Mouse (Mus musculus) kidney, postnatal 0 days (tissue): Measurements from ENCODE around the gene Ntn3. TPM values are rescaled to one million over a fixed set of nuclear protein-coding genes. Genes with fewer than 3 reads are reported as not detected.

ENCODE experiments used
- ATAC-seq: fragments of 200-750 bp; cut with Nextera tagmentation; replicated peaks from 2 replicates; pipeline ENCODE4 v1.8.0; 2017; ENCODE audit warnings: low read depth, moderate number of reproducible peaks, moderate TSS enrichment, moderate library complexity; ENCODE audit not compliant: low FRiP score
- DNase-seq: peaks from one replicate; pipeline ENCODE4 v3.0.0-alpha.2; 2016; ENCODE audit warnings: low spot score
- H3K27ac ChIP-seq: fragments of 300-500 bp; sonication (generic); 2 replicates; pipeline ENCODE4 v1.5.1; 2014; ENCODE audit warnings: mild to moderate bottlenecking
- H3K27me3 ChIP-seq: fragments of 300-500 bp; sonication (generic); 2 replicates; pipeline ENCODE4 v1.6.1; 2014; ENCODE audit warnings: low read length, mixed read lengths; ENCODE audit not compliant: insufficient read depth
- H3K36me3 ChIP-seq: fragments of 300-500 bp; sonication (generic); 2 replicates; pipeline ENCODE4 v1.6.1; 2014; ENCODE audit warnings: low read length, mixed read lengths; ENCODE audit not compliant: insufficient read depth
- H3K4me1 ChIP-seq: fragments of 300-500 bp; sonication (generic); replicated peaks from 2 replicates; pipeline ENCODE4 v1.6.1; 2014; ENCODE audit warnings: antibody characterized with exemption, low read length, mixed read lengths; ENCODE audit not compliant: insufficient read depth
- H3K4me2 ChIP-seq: fragments of 300-500 bp; sonication (generic); 2 replicates; pipeline ENCODE4 v1.6.1; 2014; ENCODE audit warnings: mild to moderate bottlenecking, low read length, moderate library complexity, mixed read lengths
- H3K4me3 ChIP-seq: fragments of 300-500 bp; sonication (generic); replicated peaks from 2 replicates; pipeline ENCODE4 v1.5.1; 2014; ENCODE audit warnings: low read depth, low read length
- H3K9ac ChIP-seq: fragments of 300-500 bp; sonication (generic); 2 replicates; pipeline ENCODE4 v1.6.1; 2014; ENCODE audit warnings: low read depth, low read length
- H3K9me3 ChIP-seq: fragments of 300-500 bp; sonication (generic); replicated peaks from 2 replicates; pipeline ENCODE4 v1.6.1; 2016; ENCODE audit warnings: low read length, inconsistent platforms, mixed read lengths
- CTCF ChIP-seq: IDR thresholded peaks from 2 replicates; pipeline ENCODE4 v1.5.1; 2016; ENCODE audit warnings: antibody characterized with exemption, low read depth, mild to moderate bottlenecking, moderate library complexity
- WGBS: fragments of 180-500 bp; shearing (Covaris S2); extraction: QIAGEN DNeasy Blood & Tissue Kit; methylation state at CpG from one replicate; pipeline ENCODE4 v1.1.7; 2014; 5-methylcytosine and 5-hydroxymethylcytosine counted together
- polyA plus RNA-seq: library from polyadenylated mRNA; unstranded; fragments of >200 nt; fragmentation: Nextera tagmentation; extraction: Ambion mirVana; gene quantifications from 2 replicates; pipeline ENCODE4 v1.2.1, GENCODE M21; 2015

Ntn3 gene
- polyA plus RNA-seq, 1 experiment from 2014 or later, result 4.0 TPM

DNA sequence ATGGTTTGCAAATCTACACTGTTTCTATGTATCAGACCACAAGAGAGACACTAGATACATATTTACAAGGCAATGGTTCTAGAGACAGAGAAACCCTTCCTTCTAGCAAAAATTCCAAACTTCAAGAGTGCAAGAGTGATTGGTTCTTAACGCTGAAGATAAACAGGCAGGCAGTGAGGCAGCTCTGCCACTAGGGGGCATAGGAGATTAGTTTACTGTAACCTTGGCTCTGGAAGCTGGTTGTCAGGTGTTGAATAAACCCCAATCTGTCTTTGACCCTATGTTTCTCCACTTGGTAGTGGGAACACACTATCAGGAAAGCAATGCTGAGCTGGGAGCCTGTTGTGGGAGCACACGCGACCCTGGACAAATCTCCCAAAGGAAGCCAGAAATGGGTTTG lies 35.9 kb downstream of the Ntn3 start:
- 4% methylated on average over 3 of the region's 3 CpGs for WGBS
- peak; percentile 98 for TF ChIP-seq CTCF
- Histone ChIP-seq H3K4me2 (no peak overlapping the region), H3K4me3 (no peak overlapping the region), H3K9me3 (no peaks in the 10 kb centered on the region), H3K4me1 (no peaks in the 10 kb centered on the region), H3K9ac (no peak overlapping the region), H3K27ac (no peak overlapping the region), H3K36me3 (no peaks in the 10 kb centered on the region), H3K27me3 (no peaks in the 10 kb centered on the region)
- ATAC-seq (no peak), DNase-seq (peak; percentile 89)

DNA sequence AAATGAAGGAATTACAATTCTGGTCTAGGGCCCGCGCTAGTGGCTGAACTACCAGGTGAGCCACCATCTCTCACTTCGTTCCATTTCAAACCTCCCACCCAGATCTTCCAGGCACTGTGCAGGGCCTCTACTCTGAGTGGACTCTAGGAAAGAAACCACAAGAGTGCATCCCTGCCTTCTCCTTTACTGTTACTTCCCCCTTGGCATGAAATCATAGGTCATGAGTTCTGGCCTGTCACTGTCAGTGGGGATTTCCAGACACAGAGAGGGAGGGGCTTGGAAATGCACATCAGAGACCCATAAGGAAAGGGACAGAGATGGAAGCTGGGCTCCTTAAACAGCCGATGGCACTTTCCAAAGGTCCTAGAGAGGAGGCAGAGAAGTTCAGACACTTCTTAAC lies 37.6 kb downstream of the Ntn3 start:
- no peak for ATAC-seq
- Histone ChIP-seq H3K4me2 (no peak overlapping the region), H3K27me3 (no peaks in the 10 kb centered on the region), H3K9ac (no peak overlapping the region), H3K27ac (no peak overlapping the region), H3K36me3 (peaks cover 1% of the 10 kb centered on the region; the same call in 1 of the 2 replicates), H3K4me1 (peaks cover 6% of the 10 kb centered on the region), H3K9me3 (no peaks in the 10 kb centered on the region), H3K4me3 (no peak overlapping the region)
- TF ChIP-seq CTCF, result no peak
- DNase-seq, result no peak
- 85% methylated on average over 4 of the region's 4 CpGs for WGBS

DNA sequence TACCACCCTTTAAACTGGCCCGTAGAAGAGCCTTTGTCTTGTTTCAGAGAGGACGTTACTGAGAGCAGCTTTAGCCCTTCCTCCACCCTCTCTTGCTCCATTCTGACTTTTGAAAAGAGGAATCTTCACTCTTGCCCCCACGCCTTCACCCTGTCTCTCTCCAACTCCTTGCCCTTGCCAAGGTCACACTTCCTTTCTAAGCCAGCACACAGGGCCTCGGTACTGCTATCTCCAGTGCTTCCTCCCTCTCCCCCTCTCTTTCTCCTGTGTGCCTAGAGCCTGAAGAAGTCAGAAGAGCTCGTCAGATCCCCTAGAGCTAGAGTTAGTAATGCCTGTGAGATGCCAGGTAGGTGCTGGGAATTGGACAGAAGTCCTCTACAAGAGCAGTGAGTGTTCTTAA lies 38.6 kb downstream of the Ntn3 start:
- H3K4me2 ChIP-seq, result no peak overlapping the region
- no peak for TF ChIP-seq CTCF
- no peak for DNase-seq
- H3K9me3 ChIP-seq, result no peaks in the 10 kb centered on the region
- peaks cover 4% of the 10 kb centered on the region; the same call in 1 of the 2 replicates for H3K36me3 ChIP-seq
- H3K27ac ChIP-seq, result peak overlapping the region; percentile 92; the same call in 1 of the 2 replicates
- no peaks in the 10 kb centered on the region for H3K27me3 ChIP-seq
- 76% methylated on average over 5 of the region's 5 CpGs for WGBS
- no peak overlapping the region for H3K4me3 ChIP-seq
- H3K9ac ChIP-seq, result no peak overlapping the region
- H3K4me1 ChIP-seq, result peaks cover 6% of the 10 kb centered on the region
- no peak for ATAC-seq

GRCm38 (mm10) chr17:24170125-24170524 lies 39.2 kb downstream of the Ntn3 start:
- Histone ChIP-seq H3K27me3 (no peaks in the 10 kb centered on the region), H3K4me3 (peak overlapping the region; percentile 54), H3K27ac (peak overlapping the region; percentile 92; the same call in 1 of the 2 replicates), H3K4me2 (peak overlapping the region; percentile 74), H3K9ac (peak overlapping the region; percentile 87), H3K9me3 (no peaks in the 10 kb centered on the region), H3K36me3 (peaks cover 4% of the 10 kb centered on the region; the same call in 1 of the 2 replicates), H3K4me1 (peaks cover 6% of the 10 kb centered on the region)
- WGBS, result 51% methylated on average over 3 of the region's 3 CpGs
- no peak for TF ChIP-seq CTCF
- ATAC-seq, result no peak
- DNase-seq, result no peak

DNA sequence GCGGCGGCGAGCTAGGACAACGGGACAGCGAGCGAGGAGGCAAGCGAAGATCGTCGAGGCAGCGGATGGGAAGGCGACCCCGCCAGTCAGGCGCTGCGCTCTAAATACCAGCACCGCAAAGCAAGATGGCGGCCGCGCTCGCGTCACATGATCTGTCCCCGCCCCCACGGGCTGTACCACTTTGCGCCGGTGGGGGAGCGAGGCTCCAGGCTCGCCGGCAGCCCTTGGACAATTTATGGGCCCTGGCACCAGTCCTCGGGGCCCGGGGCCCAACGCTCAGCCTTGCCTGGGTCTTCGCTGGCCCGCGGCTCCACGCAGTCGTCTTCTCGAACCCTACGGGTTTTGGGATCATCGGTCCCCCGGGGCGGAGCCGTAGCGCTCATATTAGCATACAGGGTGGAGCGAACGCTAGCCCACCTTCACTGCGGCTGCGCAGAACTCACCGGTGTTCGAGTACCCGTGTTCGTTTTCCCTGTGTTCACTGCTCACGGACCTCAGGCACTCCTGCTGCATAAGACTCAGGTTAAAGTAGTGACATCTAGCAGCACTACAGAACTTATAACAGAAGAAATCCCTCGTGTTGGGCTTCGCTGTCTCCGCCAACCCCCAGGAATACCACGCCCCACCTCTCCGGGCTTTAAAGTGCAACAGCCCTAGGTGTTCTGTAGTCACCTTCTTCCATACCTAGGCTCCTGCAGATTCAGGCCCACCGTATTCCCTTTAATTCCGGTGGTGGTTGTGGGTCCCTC lies 39.8 kb downstream of the Ntn3 start, which contains the start of gene Atp6v0c:
Gene Atp6v0c, minus strand, starts transcription at position 386 of the 749 bp plus-strand sequence.
- peak within 1 kb of the TSS; percentile 87 for H3K9ac ChIP-seq
- ATAC-seq (peak; percentile 85), DNase-seq (peak; percentile 96)
- no peaks in the 10 kb centered on the region for H3K9me3 ChIP-seq
- peak; percentile 37; the same call in 1 of the 2 replicates for TF ChIP-seq CTCF
- under 1% methylated on average over 57 of the region's 58 CpGs for WGBS
- no peaks in the 10 kb centered on the region for H3K27me3 ChIP-seq
- H3K4me2 ChIP-seq, result peak within 1 kb of the TSS; percentile 74
- peaks cover 4% of the 10 kb centered on the region; the same call in 1 of the 2 replicates for H3K36me3 ChIP-seq
- H3K4me3 ChIP-seq, result peak within 1 kb of the TSS; percentile 54
- peak within 1 kb of the TSS; percentile 92 for H3K27ac ChIP-seq
- peaks cover 6% of the 10 kb centered on the region for H3K4me1 ChIP-seq

DNA sequence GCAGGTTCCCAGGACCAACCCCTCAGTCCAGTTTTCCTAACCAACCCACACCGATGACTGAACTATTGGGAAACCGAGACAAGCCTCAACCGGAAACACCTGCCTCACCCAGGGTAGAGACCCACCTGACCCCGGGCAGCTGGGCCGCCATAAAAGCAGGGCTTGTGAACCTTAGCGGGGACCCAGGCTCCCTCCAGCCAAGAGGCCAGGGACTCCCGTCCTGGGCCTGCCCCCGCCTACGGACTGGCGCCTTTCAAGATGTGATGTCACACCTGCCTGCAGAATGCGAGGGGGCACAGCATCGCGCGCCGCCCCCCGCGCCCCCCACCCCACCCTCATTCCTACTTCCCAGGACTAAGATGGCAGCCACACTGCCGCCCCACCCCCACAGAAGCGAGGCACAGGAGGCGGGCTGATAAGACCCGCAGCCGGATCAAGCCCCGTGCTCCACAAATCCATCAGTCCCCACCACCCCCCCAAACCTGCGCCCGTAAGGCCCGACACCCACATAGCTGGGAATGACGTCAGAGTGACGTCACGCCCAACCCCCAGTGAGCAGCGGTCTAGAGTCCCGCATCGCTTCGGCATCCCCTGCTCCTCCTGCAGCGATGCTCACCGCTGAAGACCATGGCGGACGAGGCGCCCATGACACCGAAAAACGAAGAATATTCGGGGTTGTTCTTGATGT lies 40.6 kb downstream of the Ntn3 start:
- Histone ChIP-seq H3K9ac (peak overlapping the region; percentile 87), H3K9me3 (no peaks in the 10 kb centered on the region), H3K4me1 (peaks cover 6% of the 10 kb centered on the region), H3K36me3 (peaks cover 4% of the 10 kb centered on the region; the same call in 1 of the 2 replicates), H3K27me3 (no peaks in the 10 kb centered on the region), H3K4me2 (peak overlapping the region; percentile 74), H3K27ac (peak overlapping the region; percentile 92), H3K4me3 (peak overlapping the region; percentile 54)
- peak; percentile 62 for DNase-seq
- TF ChIP-seq CTCF, result no peak
- WGBS, result under 1% methylated on average over 40 of the region's 41 CpGs
- peak; percentile 43 for ATAC-seq
